Comparison of ENCODE assay signal across 31 mouse cellular contexts in genomic region chr12:75428719-75429118, GRCm38 (mm10). TPM values are rescaled to one million over a fixed set of nuclear protein-coding genes. Genes with fewer than 3 reads are reported as not detected.
"Had no signal": no experiment of that assay in that cellular context is flagged by ENCODE, and none has a peak within 500 bp of the region (broad histone marks: within the 10 kb centered on the region; RNA-seq: fewer than 3 reads in every experiment).

No protein-coding gene starts in this region.

- H3K4me2 ChIP-seq: embryonic facial prominence, embryonic 13.5 days; embryonic facial prominence, embryonic 15.5 days; forebrain, embryonic 12.5 days; forebrain, embryonic 13.5 days; forebrain, embryonic 15.5 days had no signal

- H3K36me3 ChIP-seq: embryonic facial prominence, embryonic 13.5 days; embryonic facial prominence, embryonic 15.5 days; forebrain, embryonic 10.5 days; forebrain, embryonic 12.5 days; forebrain, embryonic 15.5 days had no signal

- H3K4me3 ChIP-seq: embryonic facial prominence, embryonic 13.5 days; embryonic facial prominence, embryonic 15.5 days; erythroblast, embryonic 14.5 days; forebrain, embryonic 10.5 days; forebrain, embryonic 12.5 days; forebrain, embryonic 13.5 days; forebrain, embryonic 15.5 days; gastrocnemius, adult 2 months; heart, adult 2 months had no signal

- H3K27me3 ChIP-seq: embryonic facial prominence, embryonic 13.5 days; embryonic facial prominence, embryonic 15.5 days; forebrain, embryonic 12.5 days; forebrain, embryonic 13.5 days; forebrain, embryonic 15.5 days had no signal

- H3K4me1 ChIP-seq: embryonic facial prominence, embryonic 15.5 days; forebrain, embryonic 10.5 days; forebrain, embryonic 12.5 days; forebrain, embryonic 13.5 days; forebrain, embryonic 15.5 days had no signal

- H3K9ac ChIP-seq: embryonic facial prominence, embryonic 13.5 days; embryonic facial prominence, embryonic 15.5 days; forebrain, embryonic 12.5 days; forebrain, embryonic 13.5 days; forebrain, embryonic 15.5 days; forebrain, postnatal 0 days had no signal

- H3K27ac ChIP-seq: embryonic facial prominence, embryonic 13.5 days; embryonic facial prominence, embryonic 15.5 days; forebrain, embryonic 10.5 days; forebrain, embryonic 12.5 days; forebrain, embryonic 13.5 days; forebrain, embryonic 15.5 days; gastrocnemius, adult 2 months; heart, adult 2 months had no signal

- H3K9me3 ChIP-seq: embryonic facial prominence, embryonic 13.5 days; embryonic facial prominence, embryonic 15.5 days; forebrain, embryonic 10.5 days; forebrain, embryonic 13.5 days; forebrain, embryonic 15.5 days had no signal

- DNase-seq: cerebellum, adult 2 months; cerebellum, adult 8-10 months; cerebellum, adult 9-11 months; cerebellum, postnatal 10 days; cerebellum, postnatal 14 days; cerebellum, postnatal 25 days; cerebellum, postnatal 36 days; embryo, embryonic 11 days; forebrain, postnatal 0 days; gastrocnemius, adult 2 months; gastrocnemius, postnatal 10 days; gastrocnemius, postnatal 14 days; gastrocnemius, postnatal 25 days; gastrocnemius, postnatal 36 days; heart, adult 11 months; heart, adult 18-20 months; heart, adult 2 months had no signal

- ATAC-seq: forebrain, embryonic 13.5 days; forebrain, embryonic 14.5 days; forebrain, embryonic 15.5 days; forebrain, embryonic 16.5 days; forebrain, postnatal 0 days had no signal

RNA-seq across cellular contexts. Expression of gene Gphb5, which starts 12.1 kb away (rescaled TPM):
- polyA plus RNA-seq: cerebellum, adult 2 months; cortical plate, adult 2 months; embryonic facial prominence, embryonic 11.5 days; embryonic facial prominence, embryonic 13.5 days; embryonic facial prominence, embryonic 15.5 days; erythroblast, embryonic 14.5 days; forebrain, embryonic 10.5 days; forebrain, embryonic 11.5 days; forebrain, embryonic 12.5 days; forebrain, embryonic 13.5 days; forebrain, embryonic 14.5 days; forebrain, embryonic 15.5 days; forebrain, embryonic 16.5 days; forebrain, postnatal 0 days; frontal cortex, adult 2 months; gonadal fat pad, adult 2 months; heart, adult 2 months had no signal
